Mouse (Mus musculus): ENCODE data around the gene Baz1a.

Gene Baz1a

DNA sequence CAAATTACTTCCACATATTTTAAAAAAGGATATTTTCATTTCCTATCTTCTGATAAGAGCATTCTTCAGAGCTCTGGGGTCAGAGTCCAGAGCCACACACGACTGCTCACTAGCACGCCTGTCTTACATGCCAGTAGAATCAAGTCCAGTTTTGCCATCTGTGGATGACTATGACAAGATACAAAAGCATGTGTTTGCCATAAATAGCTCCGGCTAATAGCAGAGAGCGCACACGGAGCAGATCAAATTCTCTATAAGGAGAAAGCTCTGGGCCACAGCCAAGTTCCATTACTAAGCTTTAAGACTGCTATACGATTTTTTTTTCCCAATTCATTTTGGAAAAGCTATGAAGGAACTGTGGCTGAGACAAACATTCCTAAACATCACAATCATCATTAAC, 154.6 kb downstream of the Baz1a start:
- no peak for DNase-seq (ENCODE audit: extremely low spot score, low spot score)

- no peak for DNase-seq (ENCODE audit: extremely low spot score, low spot score)
These were observed 163.6 kb downstream of the Baz1a start for GRCm38 (mm10) chr12:54850551-54850950.

DNA sequence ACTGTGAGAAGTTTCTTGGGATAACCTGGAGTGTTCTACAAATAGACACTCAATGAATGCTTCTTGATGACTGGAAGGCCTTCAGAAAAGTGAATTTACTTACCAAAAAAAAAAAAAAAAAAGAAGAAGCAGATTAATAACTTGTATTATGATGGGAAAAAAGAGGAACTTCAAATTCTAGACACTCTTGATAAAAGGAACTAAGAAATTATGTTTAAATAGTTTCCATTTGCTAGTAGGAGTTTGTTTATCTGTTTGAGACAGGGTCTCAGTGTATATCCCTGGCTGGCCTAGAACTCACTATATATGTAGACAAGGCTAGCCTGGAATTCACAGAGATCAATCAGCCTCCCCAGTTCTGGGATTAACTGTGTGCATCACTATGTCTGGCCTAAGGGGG, 169.7 kb downstream of the Baz1a start:
- no peak for DNase-seq (ENCODE audit: extremely low spot score, low spot score)
